ENCODE assay signal across 13 mouse cellular contexts in the genomic region with DNA sequence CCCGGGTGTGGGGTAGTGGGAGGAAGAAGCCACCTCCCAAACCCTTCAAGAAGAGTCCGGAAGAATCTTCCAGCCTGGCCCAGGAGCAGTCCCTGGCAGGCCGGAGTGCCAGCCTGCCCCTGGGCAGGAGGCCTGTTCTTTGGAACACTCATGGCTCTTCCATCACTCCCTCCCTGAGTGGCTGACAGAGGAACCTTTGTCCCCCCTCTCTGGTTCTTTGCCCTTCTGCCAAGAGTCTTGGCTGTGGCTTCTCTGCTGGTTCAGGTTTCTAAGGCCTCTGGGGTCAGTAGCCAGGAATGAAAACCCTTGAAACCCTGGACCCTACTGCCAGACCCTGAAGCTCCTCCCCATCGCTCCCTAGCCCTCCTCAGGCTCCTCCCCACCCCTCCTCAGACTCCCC. TPM values are rescaled to one million over a fixed set of nuclear protein-coding genes. Genes with fewer than 3 reads are reported as not detected.
DNase-seq lines count a peak whose midpoint lies in the region; TF ChIP-seq lines count a peak whose summit lies in the region.
"Had no signal": no experiment of that assay in that cellular context is flagged by ENCODE, and none has a peak within 500 bp of the region (broad histone marks: within the 10 kb centered on the region; RNA-seq: fewer than 3 reads in every experiment).

No protein-coding gene starts in this region.

- no peaks in the 10 kb centered on the region for H3K79me2 ChIP-seq in heart, adult 2 months (replicated peaks; ENCODE audit: control insufficient read depth, insufficient read depth, low read length)

- intact Hi-C loops in heart, adult 2 months (cut with DNase I) = loop anchor here (5.0 kb wide), 1 partner anchor 65 kb away; no protein-coding TSS in a partner anchor

- H3K4me1 ChIP-seq in heart, embryonic 10.5 days = peaks cover 54% of the 10 kb centered on the region
- peaks cover 24% of the 10 kb centered on the region for H3K4me1 ChIP-seq in heart, adult 2 months (ENCODE audit: control insufficient read depth, insufficient read depth, low read length)
- H3K4me1 ChIP-seq: liver, embryonic 15.5 days had no signal

- TF ChIP-seq EP300 in heart, adult 2 months (IDR thresholded peaks at IDR 0.05; ENCODE audit: insufficient read depth, low read depth, low read length) = no peak

- no peak overlapping the region for H3K4me3 ChIP-seq in heart, embryonic 10.5 days
- H3K4me3 ChIP-seq in heart, adult 2 months = no peak overlapping the region
- H3K4me3 ChIP-seq: embryonic facial prominence, embryonic 15.5 days; forebrain, embryonic 15.5 days; liver, embryonic 15.5 days had no signal

- WGBS in heart, embryonic 10.5 days = 88% methylated on average over 4 of the region's 4 CpGs
- WGBS in heart, adult 2 months = 79% methylated on average over 4 of the region's 4 CpGs

- no peak for DNase-seq in heart, embryonic 10.5 days (ENCODE audit: low spot score)
- no peak for DNase-seq in heart, adult 2 months
- peak; percentile 34 to 65 for DNase-seq in layer of hippocampus, adult 8-10 months (ENCODE audit: low spot score in 2 of 2)
- no peak for DNase-seq in layer of hippocampus, adult 9-10 months (ENCODE audit: low spot score)
- DNase-seq in adipocyte (ENCODE audit: low spot score) = peak; percentile 31
- peak; percentile 66 to 76 for DNase-seq in cerebellum, postnatal 14 days
- DNase-seq in heart, adult 18-20 months = no peak
- DNase-seq: lung, postnatal 36 days; right cerebral cortex, postnatal 4 days; thymus, adult 18-20 months had no signal

- H3K27me3 ChIP-seq in heart, embryonic 10.5 days (ENCODE audit: insufficient read depth, poor library complexity, severe bottlenecking) = peaks cover 56% of the 10 kb centered on the region
- H3K27me3 ChIP-seq in heart, adult 2 months (ENCODE audit: control insufficient read depth, insufficient read depth, low read length) = no peaks in the 10 kb centered on the region
- H3K27me3 ChIP-seq: embryonic facial prominence, embryonic 15.5 days; forebrain, embryonic 15.5 days; liver, embryonic 15.5 days had no signal

- TF ChIP-seq CTCF in heart, adult 2 months (IDR thresholded peaks at IDR 0.05) = no peak

- H3K36me3 ChIP-seq in heart, embryonic 10.5 days = no peaks in the 10 kb centered on the region
- no peaks in the 10 kb centered on the region for H3K36me3 ChIP-seq in heart, adult 2 months (ENCODE audit: control insufficient read depth, insufficient read depth, low read length)
- H3K36me3 ChIP-seq: embryonic facial prominence, embryonic 15.5 days; forebrain, embryonic 15.5 days; liver, embryonic 15.5 days had no signal

- 0 out of 2 replicates have a peak overlapping the region, but pooled peaks have one; percentile 4 for H3K27ac ChIP-seq in heart, embryonic 10.5 days
- no peak overlapping the region for H3K27ac ChIP-seq in heart, adult 2 months
- H3K27ac ChIP-seq: embryonic facial prominence, embryonic 15.5 days; forebrain, embryonic 15.5 days; liver, embryonic 15.5 days had no signal

- no peak for TF ChIP-seq POLR2A in heart, adult 2 months (IDR thresholded peaks at IDR 0.05; ENCODE audit: insufficient read depth, low read depth, low read length)

- H3K9me3 ChIP-seq in heart, embryonic 10.5 days = no peaks in the 10 kb centered on the region
- H3K9me3 ChIP-seq: embryonic facial prominence, embryonic 15.5 days; forebrain, embryonic 15.5 days; liver, embryonic 15.5 days had no signal

- no peak overlapping the region for H3K9ac ChIP-seq in heart, adult 2 months (ENCODE audit: low read depth, low read length)
- H3K9ac ChIP-seq: embryonic facial prominence, embryonic 15.5 days; forebrain, embryonic 15.5 days; liver, embryonic 15.5 days had no signal

RNA-seq across cellular contexts. Expression of a gene that starts 12.6 kb away (rescaled TPM):
- polyA plus RNA-seq in heart, embryonic 10.5 days (2016; fragmentation: Nextera tagmentation; extraction: Ambion mirVana) = 1.3 and 3.3 TPM in 2 replicates
- 10 to 100 TPM; 22.0 to 28.5 TPM for total RNA-seq in heart, adult 2 months (2021)
- polyA plus RNA-seq in heart, adult 2 months (2012; rRNA removed) = 42.0 and 43.6 TPM in 2 replicates
- 10 to 100 TPM in 2 of 4 experiments, 1 to 10 TPM in 2; 5.1 to 23.1 (median 13.4) TPM for total RNA-seq in layer of hippocampus, adult 8-10 months (2022)
- 10 to 100 TPM; 21.3 to 22.3 TPM for total RNA-seq in heart, adult 18-20 months (2021)

Comparison
In these comparisons a context has a peak if more than half of its experiments do, and no peak if none do; other contexts are left out.
1. DNase-seq: peak in layer of hippocampus, adult 8-10 months (2 of 2), adipocyte (single experiment) and cerebellum, postnatal 14 days (2 of 2); none in heart, embryonic 10.5 days (single experiment), heart, adult 2 months (0 of 2), layer of hippocampus, adult 9-10 months (single experiment) and heart, adult 18-20 months (0 of 2).